Mouse (Mus musculus): ENCODE measurements around the gene Frem1. TPM values are rescaled to one million over a fixed set of nuclear protein-coding genes. Genes with fewer than 3 reads are reported as not detected.

The Frem1 gene
- polyA plus RNA-seq, 1 experiment from 2014 or later, result 21.4 TPM

DNA sequence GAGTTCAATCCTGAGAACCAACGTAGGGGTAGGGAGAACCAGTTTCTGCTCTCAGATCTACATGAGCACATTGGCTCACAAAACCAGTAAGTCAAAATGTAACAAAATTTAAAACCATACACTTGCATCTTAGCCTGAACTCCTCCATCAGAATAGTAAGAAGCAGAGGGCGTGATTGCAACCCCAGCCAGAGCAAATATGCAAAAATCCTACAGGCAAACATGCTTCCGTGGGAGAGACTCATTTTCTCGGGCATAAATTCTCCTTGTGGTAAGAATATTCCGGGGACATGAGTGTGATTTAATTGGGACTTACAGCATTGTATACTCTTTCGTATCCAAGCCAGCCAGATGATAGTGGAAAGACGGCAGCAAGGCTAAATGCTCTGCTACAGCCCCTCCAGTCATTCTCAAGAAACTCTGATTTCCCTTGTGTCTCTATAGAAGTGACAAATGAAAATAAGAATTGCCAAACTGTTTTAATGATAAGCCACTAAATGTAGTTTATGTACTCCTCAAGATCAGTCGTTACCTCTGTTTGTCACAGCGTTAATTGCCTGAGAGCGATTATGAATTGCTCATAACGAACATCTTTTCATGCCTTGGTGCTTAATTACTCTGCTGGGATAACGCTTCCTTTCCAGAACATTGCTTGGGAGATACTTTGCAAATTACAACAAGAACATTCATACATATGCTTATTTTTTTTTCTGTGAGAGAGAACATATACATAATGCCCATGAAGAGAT is 81.1 kb downstream of the Frem1 start:
- ATAC-seq (replicated peaks; ENCODE audit: insufficient number of reproducible peaks, low FRiP score, low TSS enrichment, low read depth) (no peak), DNase-seq (ENCODE audit: low spot score) (no peak)
- WGBS, result 92% methylated on average over 12 of the region's 12 CpGs
- H3K27me3 ChIP-seq (ENCODE audit: control insufficient read depth, insufficient read depth, low read length), result no peaks in the 10 kb centered on the region
- H3K4me2 ChIP-seq (ENCODE audit: low read depth, low read length), result no peak overlapping the region
- no peaks in the 10 kb centered on the region; the same call in 1 of the 2 replicates for H3K36me3 ChIP-seq (replicated peaks; ENCODE audit: control insufficient read depth, insufficient read depth, low read depth, low read length)
- H3K9ac ChIP-seq (replicated peaks; ENCODE audit: low read length), result no peak overlapping the region
- no peaks in the 10 kb centered on the region for H3K9me3 ChIP-seq (replicated peaks; ENCODE audit: control insufficient read depth, low read length)
- no peaks in the 10 kb centered on the region for H3K4me1 ChIP-seq (ENCODE audit: control insufficient read depth, insufficient read depth, low read length)
- no peak overlapping the region for H3K4me3 ChIP-seq (ENCODE audit: low read depth, low read length)
- no peak overlapping the region for H3K27ac ChIP-seq (replicated peaks; ENCODE audit: low read depth, low read length)

DNA sequence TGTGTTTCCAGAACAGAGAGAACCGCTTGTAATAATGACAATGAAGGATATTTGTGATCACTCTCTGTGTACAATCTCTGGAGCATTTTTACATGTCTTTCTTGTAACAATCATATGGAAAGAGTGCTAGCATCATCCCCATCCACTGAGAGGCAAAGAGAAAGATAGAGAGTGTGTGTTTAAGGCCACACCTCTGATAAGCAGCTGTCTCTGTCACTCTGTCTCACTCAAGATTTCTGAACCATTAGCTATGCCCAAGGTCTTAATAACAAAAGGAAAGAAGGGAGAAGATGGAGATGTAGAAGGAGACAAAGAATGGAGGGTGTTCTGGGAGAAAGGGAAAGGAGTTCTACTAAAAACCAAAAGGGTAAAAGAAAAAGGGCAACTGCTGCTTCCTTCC is 91.1 kb downstream of the Frem1 start:
- H3K36me3 ChIP-seq (replicated peaks; ENCODE audit: control insufficient read depth, insufficient read depth, low read depth, low read length), result peaks cover 3% of the 10 kb centered on the region
- H3K27ac ChIP-seq (replicated peaks; ENCODE audit: low read depth, low read length), result no peak overlapping the region
- no peaks in the 10 kb centered on the region for H3K27me3 ChIP-seq (ENCODE audit: control insufficient read depth, insufficient read depth, low read length)
- H3K9ac ChIP-seq (replicated peaks; ENCODE audit: low read length), result no peak overlapping the region
- WGBS, result 91% methylated on average over 1 of the region's 1 CpGs
- no peak overlapping the region for H3K4me2 ChIP-seq (ENCODE audit: low read depth, low read length)
- H3K4me1 ChIP-seq (ENCODE audit: control insufficient read depth, insufficient read depth, low read length), result no peaks in the 10 kb centered on the region
- no peak overlapping the region for H3K4me3 ChIP-seq (ENCODE audit: low read depth, low read length)
- no peak for ATAC-seq (replicated peaks; ENCODE audit: insufficient number of reproducible peaks, low FRiP score, low TSS enrichment, low read depth)
- no peak for DNase-seq (ENCODE audit: low spot score)
- no peaks in the 10 kb centered on the region for H3K9me3 ChIP-seq (replicated peaks; ENCODE audit: control insufficient read depth, low read length)

DNA sequence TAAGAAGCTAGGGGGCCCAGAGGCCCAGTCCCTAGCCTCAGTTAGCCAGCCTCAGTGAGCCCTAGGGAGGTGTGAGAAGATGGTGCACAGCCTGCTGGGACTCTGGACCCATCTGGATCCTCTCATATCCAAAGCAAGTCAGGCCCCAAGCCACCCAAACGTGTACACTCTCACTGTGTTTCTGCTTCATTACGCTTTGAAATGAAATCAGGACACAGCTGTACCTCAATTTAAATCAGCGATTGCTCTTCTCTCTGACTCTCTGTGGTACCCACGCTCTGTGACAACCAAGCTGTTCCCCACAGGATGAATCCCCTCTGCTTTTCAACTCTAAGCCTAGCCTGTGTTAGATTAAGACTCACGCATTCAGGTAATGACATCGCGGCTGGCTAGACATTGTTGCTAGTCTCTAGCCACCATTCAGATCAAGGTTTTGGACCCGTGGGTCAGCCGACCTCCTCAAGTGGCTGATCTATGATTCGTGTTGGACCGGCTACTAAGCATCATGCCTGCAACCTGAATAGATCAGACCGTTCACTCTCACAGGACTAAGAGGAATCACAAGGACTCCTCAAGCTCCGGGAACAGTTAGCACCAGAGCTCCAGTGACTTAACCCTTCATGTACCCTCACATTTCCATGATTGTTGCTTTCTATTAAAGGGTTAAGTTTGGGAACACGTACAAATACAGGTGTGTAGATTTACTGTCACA is 94.2 kb downstream of the Frem1 start:
- no peak overlapping the region for H3K4me3 ChIP-seq (ENCODE audit: low read depth, low read length)
- no peaks in the 10 kb centered on the region for H3K9me3 ChIP-seq (replicated peaks; ENCODE audit: control insufficient read depth, low read length)

DNA sequence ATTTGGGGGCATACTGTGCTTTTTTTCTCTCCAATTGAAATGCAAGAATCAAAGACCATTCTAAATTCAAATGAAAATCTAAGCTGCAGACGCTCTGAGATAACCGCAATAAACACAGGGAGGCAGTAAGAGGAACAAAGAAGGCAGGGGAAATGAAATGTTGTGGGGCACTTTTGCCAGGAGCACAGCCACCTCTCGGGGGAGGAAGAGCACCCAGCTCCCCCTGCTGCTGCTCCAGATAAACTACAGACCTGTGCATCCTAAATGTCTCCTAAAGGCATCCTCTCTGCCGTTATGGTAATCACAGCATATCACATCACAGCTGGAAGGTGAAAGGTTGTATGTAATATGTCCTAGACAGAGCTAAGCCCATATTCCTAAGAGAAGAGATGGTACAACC is 98.1 kb downstream of the Frem1 start:
- Histone ChIP-seq H3K27ac (replicated peaks; ENCODE audit: low read depth, low read length) (no peak overlapping the region), H3K4me1 (ENCODE audit: control insufficient read depth, insufficient read depth, low read length) (no peaks in the 10 kb centered on the region), H3K36me3 (replicated peaks; ENCODE audit: control insufficient read depth, insufficient read depth, low read depth, low read length) (no peaks in the 10 kb centered on the region; the same call in none of the 2 replicates), H3K9ac (replicated peaks; ENCODE audit: low read length) (no peak overlapping the region), H3K4me3 (ENCODE audit: low read depth, low read length) (no peak overlapping the region), H3K9me3 (replicated peaks; ENCODE audit: control insufficient read depth, low read length) (no peaks in the 10 kb centered on the region), H3K4me2 (ENCODE audit: low read depth, low read length) (no peak overlapping the region), H3K27me3 (ENCODE audit: control insufficient read depth, insufficient read depth, low read length) (no peaks in the 10 kb centered on the region)
- WGBS, result 58% methylated on average over 4 of the region's 4 CpGs
- DNase-seq (ENCODE audit: low spot score) (no peak), ATAC-seq (replicated peaks; ENCODE audit: insufficient number of reproducible peaks, low FRiP score, low TSS enrichment, low read depth) (no peak)

More for the DNA sequence above, 94.2 kb downstream of the Frem1 start:
- ATAC-seq (replicated peaks; ENCODE audit: insufficient number of reproducible peaks, low FRiP score, low TSS enrichment, low read depth) (no peak), DNase-seq (ENCODE audit: low spot score) (no peak)
- H3K27ac ChIP-seq (replicated peaks; ENCODE audit: low read depth, low read length), result no peak overlapping the region
- H3K9ac ChIP-seq (replicated peaks; ENCODE audit: low read length), result no peak overlapping the region
- no peaks in the 10 kb centered on the region for H3K4me1 ChIP-seq (ENCODE audit: control insufficient read depth, insufficient read depth, low read length)
- no peak overlapping the region for H3K4me2 ChIP-seq (ENCODE audit: low read depth, low read length)
- WGBS, result 79% methylated on average over 14 of the region's 14 CpGs
- H3K27me3 ChIP-seq (ENCODE audit: control insufficient read depth, insufficient read depth, low read length), result no peaks in the 10 kb centered on the region
- peaks cover 3% of the 10 kb centered on the region for H3K36me3 ChIP-seq (replicated peaks; ENCODE audit: control insufficient read depth, insufficient read depth, low read depth, low read length)

DNA sequence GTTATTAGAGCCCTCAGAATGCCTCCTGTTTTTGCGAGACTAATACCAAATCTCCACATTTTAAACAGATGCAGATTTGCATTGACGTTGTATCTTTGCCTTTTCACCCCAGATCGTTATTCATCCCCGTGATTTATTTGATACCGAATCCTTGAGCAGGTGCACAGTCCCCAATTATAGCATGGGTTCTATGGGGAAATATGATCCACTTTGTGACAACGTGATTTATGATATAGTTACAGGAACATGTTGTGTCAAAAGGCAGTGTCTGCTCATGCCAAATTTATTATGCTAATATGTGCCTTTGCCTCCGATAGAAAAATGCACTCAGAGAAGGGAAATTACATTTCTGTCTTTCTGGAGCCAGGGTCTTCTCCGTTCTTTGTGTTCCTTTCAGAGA is 102.6 kb downstream of the Frem1 start:
- Histone ChIP-seq H3K27ac (replicated peaks; ENCODE audit: low read depth, low read length) (no peak overlapping the region), H3K4me1 (ENCODE audit: control insufficient read depth, insufficient read depth, low read length) (no peaks in the 10 kb centered on the region), H3K4me3 (ENCODE audit: low read depth, low read length) (no peak overlapping the region), H3K9ac (replicated peaks; ENCODE audit: low read length) (no peak overlapping the region), H3K4me2 (ENCODE audit: low read depth, low read length) (no peak overlapping the region), H3K27me3 (ENCODE audit: control insufficient read depth, insufficient read depth, low read length) (no peaks in the 10 kb centered on the region), H3K9me3 (replicated peaks; ENCODE audit: control insufficient read depth, low read length) (no peaks in the 10 kb centered on the region), H3K36me3 (replicated peaks; ENCODE audit: control insufficient read depth, insufficient read depth, low read depth, low read length) (no peaks in the 10 kb centered on the region; the same call in none of the 2 replicates)
- ATAC-seq (replicated peaks; ENCODE audit: insufficient number of reproducible peaks, low FRiP score, low TSS enrichment, low read depth) (no peak), DNase-seq (ENCODE audit: low spot score) (no peak)
- 85% methylated on average over 8 of the region's 8 CpGs for WGBS

DNA sequence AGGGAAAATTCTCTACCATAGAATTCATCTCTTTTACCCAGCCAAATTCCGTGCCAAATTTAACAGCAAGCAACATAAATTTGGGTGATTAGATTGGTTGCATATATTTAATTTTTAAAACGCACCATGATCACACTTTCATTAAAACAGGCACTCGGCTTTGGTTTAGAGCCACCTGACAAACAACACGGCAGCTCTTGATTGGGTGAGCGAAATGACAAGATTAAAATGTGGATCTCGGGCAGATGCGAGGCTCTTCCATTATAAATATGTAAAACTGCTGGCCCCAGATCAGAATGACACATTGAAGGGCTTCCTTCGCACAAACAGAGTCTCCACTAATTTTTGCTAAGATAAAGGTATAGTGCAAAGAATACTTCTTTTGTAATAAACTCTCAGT is 105.4 kb downstream of the Frem1 start:
- H3K27me3 ChIP-seq (ENCODE audit: control insufficient read depth, insufficient read depth, low read length), result no peaks in the 10 kb centered on the region
- no peak overlapping the region for H3K4me2 ChIP-seq (ENCODE audit: low read depth, low read length)
- no peaks in the 10 kb centered on the region for H3K9me3 ChIP-seq (replicated peaks; ENCODE audit: control insufficient read depth, low read length)
- H3K27ac ChIP-seq (replicated peaks; ENCODE audit: low read depth, low read length), result no peak overlapping the region
- WGBS, result 94% methylated on average over 8 of the region's 8 CpGs
- DNase-seq (ENCODE audit: low spot score) (no peak), ATAC-seq (replicated peaks; ENCODE audit: insufficient number of reproducible peaks, low FRiP score, low TSS enrichment, low read depth) (no peak)
- no peak overlapping the region for H3K4me3 ChIP-seq (ENCODE audit: low read depth, low read length)
- H3K9ac ChIP-seq (replicated peaks; ENCODE audit: low read length), result no peak overlapping the region
- no peaks in the 10 kb centered on the region for H3K4me1 ChIP-seq (ENCODE audit: control insufficient read depth, insufficient read depth, low read length)
- H3K36me3 ChIP-seq (replicated peaks; ENCODE audit: control insufficient read depth, insufficient read depth, low read depth, low read length), result no peaks in the 10 kb centered on the region; the same call in none of the 2 replicates

DNA sequence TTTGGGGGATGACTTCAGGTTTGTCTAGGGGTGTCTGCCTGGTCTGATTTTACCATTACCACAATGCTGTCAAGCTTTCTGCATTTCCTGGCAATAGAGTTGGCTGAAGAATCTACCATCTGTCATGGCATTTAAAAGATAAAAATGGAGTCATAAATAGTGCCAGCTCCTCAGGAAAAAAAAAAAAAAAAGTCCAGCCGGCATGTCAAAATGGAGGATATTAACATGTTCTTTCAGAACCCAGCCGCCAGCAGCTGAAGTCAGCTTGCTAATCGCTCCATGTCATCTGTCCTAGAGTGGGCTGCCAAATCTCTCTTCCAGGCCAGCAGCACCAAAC is 105.9 kb downstream of the Frem1 start:
- no peaks in the 10 kb centered on the region for H3K27me3 ChIP-seq (ENCODE audit: control insufficient read depth, insufficient read depth, low read length)
- H3K9ac ChIP-seq (replicated peaks; ENCODE audit: low read length), result no peak overlapping the region
- no peaks in the 10 kb centered on the region for H3K9me3 ChIP-seq (replicated peaks; ENCODE audit: control insufficient read depth, low read length)
- H3K4me3 ChIP-seq (ENCODE audit: low read depth, low read length), result no peak overlapping the region
- no peak overlapping the region for H3K4me2 ChIP-seq (ENCODE audit: low read depth, low read length)
- no peak overlapping the region for H3K27ac ChIP-seq (replicated peaks; ENCODE audit: low read depth, low read length)
- DNase-seq (ENCODE audit: low spot score) (no peak), ATAC-seq (replicated peaks; ENCODE audit: insufficient number of reproducible peaks, low FRiP score, low TSS enrichment, low read depth) (no peak)
- no peaks in the 10 kb centered on the region for H3K4me1 ChIP-seq (ENCODE audit: control insufficient read depth, insufficient read depth, low read length)
- no peaks in the 10 kb centered on the region; the same call in none of the 2 replicates for H3K36me3 ChIP-seq (replicated peaks; ENCODE audit: control insufficient read depth, insufficient read depth, low read depth, low read length)
- 85% methylated on average over 3 of the region's 3 CpGs for WGBS

DNA sequence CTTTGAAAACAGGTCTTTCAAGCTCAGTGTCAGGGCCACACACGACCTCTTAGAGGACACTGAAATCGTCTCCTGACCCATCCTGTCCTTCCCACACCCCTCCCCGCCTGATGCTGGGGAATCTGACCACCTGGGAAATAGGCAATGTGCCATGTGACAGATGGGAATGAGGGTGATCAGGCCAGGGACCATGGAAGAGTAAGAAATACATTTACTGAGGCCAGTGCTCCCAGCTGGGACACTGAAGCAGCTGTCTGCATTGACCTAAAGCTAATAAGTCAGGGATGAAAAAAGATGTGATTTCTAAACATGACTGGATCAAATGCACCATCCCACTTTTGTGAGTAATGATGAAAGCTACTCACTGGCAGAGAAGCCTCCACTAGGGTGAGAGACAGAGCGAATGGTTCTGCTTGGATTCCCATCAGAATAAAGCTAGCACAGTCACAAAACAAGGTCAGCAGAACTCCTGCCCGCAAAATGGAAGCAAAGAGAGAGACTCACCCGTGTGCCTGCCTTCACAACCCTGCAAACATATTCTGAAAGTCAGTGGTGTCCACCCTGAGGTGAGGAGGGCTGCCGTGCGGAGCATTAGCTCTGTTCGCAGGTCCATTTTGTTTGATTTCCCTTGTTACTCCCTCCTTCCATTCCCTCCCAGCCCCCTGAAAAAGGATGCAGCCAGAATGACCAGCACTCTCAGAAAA is 106.4 kb downstream of the Frem1 start:
- no peak overlapping the region for H3K9ac ChIP-seq (replicated peaks; ENCODE audit: low read length)
- 84% methylated on average over 9 of the region's 9 CpGs for WGBS
- no peak overlapping the region for H3K27ac ChIP-seq (replicated peaks; ENCODE audit: low read depth, low read length)
- no peak overlapping the region for H3K4me3 ChIP-seq (ENCODE audit: low read depth, low read length)
- no peak for DNase-seq (ENCODE audit: low spot score)
- no peaks in the 10 kb centered on the region; the same call in none of the 2 replicates for H3K36me3 ChIP-seq (replicated peaks; ENCODE audit: control insufficient read depth, insufficient read depth, low read depth, low read length)
- no peaks in the 10 kb centered on the region for H3K4me1 ChIP-seq (ENCODE audit: control insufficient read depth, insufficient read depth, low read length)
- H3K9me3 ChIP-seq (replicated peaks; ENCODE audit: control insufficient read depth, low read length), result no peaks in the 10 kb centered on the region
- no peaks in the 10 kb centered on the region for H3K27me3 ChIP-seq (ENCODE audit: control insufficient read depth, insufficient read depth, low read length)
- no peak overlapping the region for H3K4me2 ChIP-seq (ENCODE audit: low read depth, low read length)
- ATAC-seq (replicated peaks; ENCODE audit: insufficient number of reproducible peaks, low FRiP score, low TSS enrichment, low read depth), result no peak
